Mouse (Mus musculus) limb, embryonic 11.5 days (tissue): ENCODE measurements around the gene Acat2. TPM values are rescaled to one million over a fixed set of nuclear protein-coding genes. Genes with fewer than 3 reads are reported as not detected.
A peak's percentile ranks its signal among the peaks of the same experiment; 100 is the strongest.
"Not testable (repeated sequence)": the region's sequence is repeated elsewhere in the genome, so short reads cannot be mapped to it uniquely, and the experiment has no call there.

Experiments used
- ATAC-seq: fragments of 200-750 bp; cut with Nextera tagmentation; 2 replicates; pipeline ENCODE4 v1.8.0; 2017; ENCODE audit warnings: low read depth; ENCODE audit not compliant: insufficient number of reproducible peaks, low FRiP score, low TSS enrichment
- DNase-seq: peaks from one replicate; pipeline ENCODE4 v3.0.0-alpha.2; 2015; ENCODE audit warnings: low spot score
- H3K27ac ChIP-seq: fragments of 300-500 bp; sonication (generic); replicated peaks from 2 replicates; pipeline ENCODE4 v1.5.1; 2014; ENCODE audit warnings: low read depth, mild to moderate bottlenecking, low read length
- H3K27me3 ChIP-seq: fragments of 300-500 bp; sonication (generic); 2 replicates; pipeline ENCODE4 v1.6.1; 2014; ENCODE audit warnings: mild to moderate bottlenecking, low read length, mixed read lengths; ENCODE audit not compliant: control insufficient read depth, insufficient read depth
- H3K36me3 ChIP-seq: fragments of 300-500 bp; sonication (generic); 2 replicates; pipeline ENCODE4 v1.6.1; 2014; ENCODE audit warnings: mild to moderate bottlenecking, low read length, moderate library complexity, mixed read lengths; ENCODE audit not compliant: control insufficient read depth, insufficient read depth
- H3K4me1 ChIP-seq: fragments of 300-500 bp; sonication (generic); 2 replicates; pipeline ENCODE4 v1.6.1; 2014; ENCODE audit warnings: low read length, mixed read lengths; ENCODE audit not compliant: control insufficient read depth, insufficient read depth
- H3K4me2 ChIP-seq: fragments of 300-500 bp; sonication (generic); 2 replicates; pipeline ENCODE4 v1.6.1; 2014; ENCODE audit warnings: low read depth, mild to moderate bottlenecking, moderate library complexity; ENCODE audit not compliant: severe bottlenecking
- H3K4me3 ChIP-seq: fragments of 300-500 bp; sonication (generic); 2 replicates; pipeline ENCODE4 v1.5.1; 2014; ENCODE audit warnings: low read depth, low read length
- H3K9ac ChIP-seq: fragments of 300-500 bp; sonication (generic); 2 replicates; pipeline ENCODE4 v1.6.1; 2014; ENCODE audit warnings: mild to moderate bottlenecking, low read length
- H3K9me3 ChIP-seq: fragments of 300-500 bp; sonication (generic); 2 replicates; pipeline ENCODE4 v1.6.1; 2016; ENCODE audit warnings: low read length; ENCODE audit not compliant: control insufficient read depth
- WGBS: fragments of 180-500 bp; shearing (Covaris S2); extraction: QIAGEN DNeasy Blood & Tissue Kit; methylation state at CpG from one replicate; pipeline ENCODE4 v1.1.7; 2014; 5-methylcytosine and 5-hydroxymethylcytosine counted together
- polyA plus RNA-seq: library from polyadenylated mRNA; unstranded; fragments of >200 nt; fragmentation: Nextera tagmentation; extraction: Ambion mirVana; gene quantifications from 2 replicates; pipeline ENCODE4 v1.2.1, GENCODE M21; 2014

Gene Acat2
- polyA plus RNA-seq = 236 and 271 TPM in 2 replicates

DNA sequence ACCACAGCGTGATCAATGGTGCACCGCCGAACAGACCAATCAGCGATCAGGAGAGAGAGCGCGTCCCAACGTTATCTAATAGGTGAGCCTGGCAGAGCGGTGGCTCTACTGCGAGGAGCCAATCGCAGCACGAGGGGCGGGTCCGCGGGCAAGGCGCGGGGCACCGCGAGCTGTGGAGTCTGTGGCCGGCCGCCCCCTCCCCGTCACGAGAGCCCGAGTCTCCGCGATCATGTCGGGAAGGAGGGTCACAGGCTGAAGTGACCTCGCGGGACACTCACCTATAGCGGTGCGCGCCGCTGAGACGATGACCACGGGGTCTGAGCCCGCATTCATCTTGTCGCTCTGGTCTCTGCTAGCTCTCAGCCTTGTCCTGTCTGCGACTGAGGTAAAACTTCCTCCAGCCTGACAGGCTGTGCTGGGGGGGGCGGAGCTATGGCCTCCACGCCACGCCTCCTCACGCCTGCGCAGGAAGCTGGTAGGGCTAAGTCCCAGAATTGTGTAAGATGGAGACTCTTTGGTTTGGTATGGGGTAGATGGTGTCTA lies at the start of gene Acat2:
Gene Acat2, minus strand, starts transcription at position 417 of the 543 bp plus-strand sequence.
- H3K27ac ChIP-seq = peak within 1 kb of the TSS; percentile 63; the same call in 1 of the 2 replicates
- DNase-seq = peak; percentile 91
- ATAC-seq = peak; percentile 98
- no peaks in the 10 kb centered on the region for H3K9me3 ChIP-seq
- H3K9ac ChIP-seq = peak within 1 kb of the TSS; percentile 61
- WGBS = under 1% methylated on average over 37 of the region's 42 CpGs
- H3K4me1 ChIP-seq = no peaks in the 10 kb centered on the region; the same call in 1 of the 2 replicates
- peak within 1 kb of the TSS; percentile 55 for H3K4me2 ChIP-seq
- H3K4me3 ChIP-seq = peak within 1 kb of the TSS; percentile 67
- peaks cover 3% of the 10 kb centered on the region; the same call in 1 of the 2 replicates for H3K36me3 ChIP-seq
- H3K27me3 ChIP-seq = no peaks in the 10 kb centered on the region

- DNase-seq (no peak), ATAC-seq (no peak)
- H3K9ac ChIP-seq = no peak overlapping the region
- H3K36me3 ChIP-seq = peaks cover 4% of the 10 kb centered on the region; the same call in 1 of the 2 replicates
- no peaks in the 10 kb centered on the region for H3K9me3 ChIP-seq
- peaks cover 6% of the 10 kb centered on the region for H3K4me1 ChIP-seq
- WGBS = 47% methylated on average over 3 of the region's 3 CpGs
- H3K4me3 ChIP-seq = no peak overlapping the region
- no peak overlapping the region for H3K27ac ChIP-seq
- no peak overlapping the region for H3K4me2 ChIP-seq
- no peaks in the 10 kb centered on the region for H3K27me3 ChIP-seq
These were observed 49.3 kb upstream of the Acat2 start for GRCm38 (mm10) chr17:13009887-13010286.

- WGBS = 6% methylated on average over 10 of the region's 10 CpGs
- peak; percentile 25 for DNase-seq
These were observed 48.0 kb upstream of the Acat2 start for GRCm38 (mm10) chr17:13008528-13008927.

DNA sequence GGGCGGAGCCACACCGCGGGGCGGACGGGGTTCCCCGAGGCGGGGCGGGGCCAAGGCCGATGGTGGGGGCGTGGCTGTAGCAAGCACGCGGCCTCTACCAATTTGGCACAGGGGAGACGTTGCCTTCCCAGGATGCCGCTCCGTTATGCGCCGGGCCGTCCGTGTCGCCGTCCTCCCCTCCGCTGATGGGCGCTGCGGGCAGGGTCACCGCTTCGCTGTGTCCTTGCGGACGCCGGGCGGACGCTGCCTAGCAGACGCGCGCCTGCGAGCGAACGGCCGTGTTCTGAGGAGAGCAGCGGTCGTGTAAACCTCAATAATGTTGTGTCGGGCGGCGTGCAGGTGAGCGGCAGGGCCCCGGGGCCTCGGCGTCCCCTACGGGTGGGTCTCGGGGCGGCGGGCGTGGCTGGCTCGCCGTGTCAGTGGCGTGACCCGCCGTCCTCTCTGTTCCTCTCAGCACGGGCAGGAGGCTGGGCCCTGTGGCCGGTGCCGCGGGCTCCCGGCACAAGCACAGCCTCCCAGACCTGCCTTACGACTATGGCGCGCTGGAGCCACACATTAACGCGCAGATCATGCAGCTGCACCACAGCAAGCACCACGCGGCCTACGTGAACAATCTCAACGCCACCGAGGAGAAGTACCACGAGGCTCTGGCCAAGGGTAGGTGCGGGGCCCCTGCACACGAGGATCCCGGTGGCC lies 47.3 kb upstream of the Acat2 start:
- H3K4me2 ChIP-seq = peak overlapping the region; percentile 79
- no peaks in the 10 kb centered on the region for H3K27me3 ChIP-seq
- no peaks in the 10 kb centered on the region for H3K36me3 ChIP-seq
- no peaks in the 10 kb centered on the region for H3K9me3 ChIP-seq
- ATAC-seq (peak; percentile 98), DNase-seq (peak; percentile 99)
- peaks cover 6% of the 10 kb centered on the region for H3K4me1 ChIP-seq
- under 1% methylated on average over 72 of the region's 76 CpGs for WGBS
- peak overlapping the region; percentile 74 for H3K9ac ChIP-seq
- H3K27ac ChIP-seq = peak overlapping the region; percentile 52; the same call in 1 of the 2 replicates
- peak overlapping the region; percentile 55 for H3K4me3 ChIP-seq

More at GRCm38 (mm10) chr17:13008528-13008927, 48.0 kb upstream of the Acat2 start:
- no peaks in the 10 kb centered on the region for H3K36me3 ChIP-seq
- H3K4me1 ChIP-seq = peaks cover 6% of the 10 kb centered on the region
- peak overlapping the region; percentile 55 for H3K4me3 ChIP-seq
- H3K27me3 ChIP-seq = no peaks in the 10 kb centered on the region
- no peak for ATAC-seq
- peak overlapping the region; percentile 74 for H3K9ac ChIP-seq
- H3K4me2 ChIP-seq = peak overlapping the region; percentile 79
- no peaks in the 10 kb centered on the region for H3K9me3 ChIP-seq
- no peak overlapping the region for H3K27ac ChIP-seq

- Histone ChIP-seq H3K9ac (no peak overlapping the region), H3K4me1 (peaks cover 6% of the 10 kb centered on the region), H3K27me3 (no peaks in the 10 kb centered on the region), H3K27ac (no peak overlapping the region), H3K9me3 (no peaks in the 10 kb centered on the region), H3K4me3 (no peak overlapping the region; the same call in 1 of the 2 replicates), H3K4me2 (peak overlapping the region; percentile 79; the same call in 1 of the 2 replicates), H3K36me3 (no peaks in the 10 kb centered on the region)
- DNase-seq (no peak), ATAC-seq (no peak)
- 46% methylated on average over 5 of the region's 5 CpGs for WGBS
These were observed 46.4 kb upstream of the Acat2 start for GRCm38 (mm10) chr17:13006984-13007383.

- not testable (repeated sequence) for H3K36me3 ChIP-seq, DNase-seq, ATAC-seq, H3K9me3 ChIP-seq, H3K4me1 ChIP-seq, H3K27me3 ChIP-seq
- 93% methylated on average over 2 of the region's 2 CpGs for WGBS
- 0 out of 2 replicates have a peak within 1 kb of the TSS, but pooled peaks have one; percentile 22 for H3K9ac ChIP-seq
- peak within 1 kb of the TSS; percentile 55 for H3K4me3 ChIP-seq
- H3K27ac ChIP-seq = 0 out of 2 replicates have a peak within 1 kb of the TSS, but pooled peaks have one; percentile 30
- peak within 1 kb of the TSS; percentile 79 for H3K4me2 ChIP-seq
These were observed 46.0 kb upstream of the Acat2 start, which contains the start of gene Sod2 for GRCm38 (mm10) chr17:13006546-13006945. TSS of gene Sod2 (plus strand) at chr17:13006846.

GRCm38 (mm10) chr17:13004436-13004835 lies 43.9 kb upstream of the Acat2 start:
- not testable (repeated sequence) for H3K36me3 ChIP-seq, H3K4me1 ChIP-seq, ATAC-seq, H3K4me2 ChIP-seq, H3K9ac ChIP-seq, H3K4me3 ChIP-seq, H3K27ac ChIP-seq, H3K9me3 ChIP-seq, H3K27me3 ChIP-seq, DNase-seq
- 78% methylated on average over 2 of the region's 2 CpGs for WGBS

- 91% methylated on average over 5 of the region's 5 CpGs for WGBS
These were observed 41.7 kb upstream of the Acat2 start for GRCm38 (mm10) chr17:13002243-13002642.

More at GRCm38 (mm10) chr17:13002243-13002642, 41.7 kb upstream of the Acat2 start:
- not testable (repeated sequence) for ATAC-seq, H3K4me1 ChIP-seq, DNase-seq, H3K4me2 ChIP-seq, H3K27ac ChIP-seq, H3K36me3 ChIP-seq, H3K27me3 ChIP-seq, H3K9me3 ChIP-seq, H3K9ac ChIP-seq, H3K4me3 ChIP-seq
